Mouse (Mus musculus) lung, adult 2 months (tissue): ENCODE results near the gene Pank2. TPM values are rescaled to one million over a fixed set of nuclear protein-coding genes. Genes with fewer than 3 reads are reported as not detected.

Source experiments
- DNase-seq: peaks from one replicate; pipeline ENCODE4 v3.0.0; 2022
- H3K4me1 ChIP-seq: fragments of 200-500 bp; 2 replicates; pipeline ENCODE4 v1.6.1; 2011; ENCODE audit warnings: low read length; ENCODE audit not compliant: control insufficient read depth, insufficient read depth
- H3K4me3 ChIP-seq: fragments of 200-500 bp; replicated peaks from 2 replicates; pipeline ENCODE3; 2011; ENCODE audit warnings: low read depth, mild to moderate bottlenecking, control low read depth, low read length; ENCODE audit errors: extremely low read depth
- CTCF ChIP-seq: fragments of 200-500 bp; IDR thresholded peaks from 2 replicates; pipeline ENCODE4 v1.5.1; 2011; ENCODE audit warnings: mild to moderate bottlenecking, low read length, control low read depth; ENCODE audit not compliant: insufficient read depth
- POLR2A ChIP-seq: fragments of 200-500 bp; IDR thresholded peaks from 2 replicates; pipeline ENCODE4 v1.6.1; 2011; ENCODE audit warnings: low read depth, mild to moderate bottlenecking, control low read depth, low read length, borderline replicate concordance; ENCODE audit errors: extremely low read depth
- WGBS: fragments of 180-500 bp; shearing (Covaris S2); methylation state at CpG from one replicate; pipeline ENCODE4 v1.1.7; 2018; 5-methylcytosine and 5-hydroxymethylcytosine counted together
- polyA plus RNA-seq: library from polyadenylated mRNA; depleted of rRNA; stranded (reverse); fragments of >200 nt; gene quantifications from 2 replicates; pipeline ENCODE4 v1.2.3, GENCODE M21; 2012

The Pank2 gene
- polyA plus RNA-seq, 1 experiment = 16.1 TPM

DNA sequence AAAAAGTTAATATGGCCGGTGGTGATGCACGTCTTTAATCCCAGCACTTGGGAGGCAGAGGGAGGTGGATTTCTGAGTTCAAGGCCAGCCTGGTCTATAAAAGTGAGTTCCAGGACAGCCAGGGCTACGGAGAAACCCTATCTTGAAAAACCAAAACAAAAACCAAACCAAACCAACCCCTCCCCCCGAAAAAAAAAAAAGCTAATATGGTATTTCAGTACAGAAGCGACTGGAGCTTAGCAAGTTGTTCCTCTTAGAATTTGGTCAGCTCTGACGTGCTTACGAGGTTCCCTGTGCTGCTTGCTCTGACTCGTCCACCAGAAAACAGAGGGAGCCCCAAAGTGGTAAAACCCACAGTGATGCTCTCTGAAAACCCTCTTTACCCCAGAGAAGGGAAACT, 3.6 kb upstream of the Pank2 start:
- DNase-seq = no peak
- 81% methylated on average over 8 of the region's 8 CpGs for WGBS
- no peak overlapping the region for H3K4me3 ChIP-seq
- TF ChIP-seq CTCF (no peak), POLR2A (no peak)
- peaks cover 1% of the 10 kb centered on the region; the same call in 1 of the 2 replicates for H3K4me1 ChIP-seq

DNA sequence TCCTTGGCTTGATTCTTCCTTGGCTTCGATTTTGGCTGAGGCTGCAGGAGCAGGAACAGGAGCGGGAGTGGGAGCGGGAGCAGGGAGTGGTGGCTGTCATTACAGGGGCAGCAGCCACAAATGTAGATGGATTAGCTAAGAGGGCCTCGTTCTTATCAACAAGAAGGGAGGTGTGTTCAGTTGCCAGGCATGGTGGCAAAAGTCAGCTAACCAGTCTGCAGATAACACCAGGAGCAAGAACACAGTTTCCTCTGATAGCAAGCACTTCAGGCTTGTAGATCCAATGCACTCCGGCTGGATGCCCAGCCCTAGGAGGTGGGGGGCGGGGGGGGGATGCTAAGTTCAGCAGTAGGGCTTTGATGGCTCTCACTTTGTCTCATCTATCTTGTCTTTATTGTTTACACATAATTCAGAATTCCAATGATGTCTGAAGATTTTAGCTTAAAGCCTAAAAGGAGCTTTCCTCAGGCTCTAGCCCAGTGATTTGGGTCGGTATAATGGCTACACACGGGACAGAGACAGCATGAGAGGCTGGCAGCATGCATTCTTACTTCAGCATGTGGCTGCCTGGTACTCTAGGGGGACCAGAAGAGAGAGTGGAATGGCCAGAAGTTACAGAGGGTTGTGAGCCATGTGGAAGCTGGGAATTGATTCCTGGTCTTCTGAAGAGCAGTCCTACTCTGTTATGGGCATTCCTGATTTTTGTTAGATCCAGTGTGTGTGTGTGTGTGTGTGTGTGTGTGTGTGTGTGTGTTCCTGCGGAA, 1.6 kb upstream of the Pank2 start:
- WGBS = 55% methylated on average over 9 of the region's 9 CpGs
- no peak overlapping the region for H3K4me3 ChIP-seq
- no peak for DNase-seq
- TF ChIP-seq CTCF (no peak), POLR2A (no peak)
- H3K4me1 ChIP-seq = peaks cover 7% of the 10 kb centered on the region

DNA sequence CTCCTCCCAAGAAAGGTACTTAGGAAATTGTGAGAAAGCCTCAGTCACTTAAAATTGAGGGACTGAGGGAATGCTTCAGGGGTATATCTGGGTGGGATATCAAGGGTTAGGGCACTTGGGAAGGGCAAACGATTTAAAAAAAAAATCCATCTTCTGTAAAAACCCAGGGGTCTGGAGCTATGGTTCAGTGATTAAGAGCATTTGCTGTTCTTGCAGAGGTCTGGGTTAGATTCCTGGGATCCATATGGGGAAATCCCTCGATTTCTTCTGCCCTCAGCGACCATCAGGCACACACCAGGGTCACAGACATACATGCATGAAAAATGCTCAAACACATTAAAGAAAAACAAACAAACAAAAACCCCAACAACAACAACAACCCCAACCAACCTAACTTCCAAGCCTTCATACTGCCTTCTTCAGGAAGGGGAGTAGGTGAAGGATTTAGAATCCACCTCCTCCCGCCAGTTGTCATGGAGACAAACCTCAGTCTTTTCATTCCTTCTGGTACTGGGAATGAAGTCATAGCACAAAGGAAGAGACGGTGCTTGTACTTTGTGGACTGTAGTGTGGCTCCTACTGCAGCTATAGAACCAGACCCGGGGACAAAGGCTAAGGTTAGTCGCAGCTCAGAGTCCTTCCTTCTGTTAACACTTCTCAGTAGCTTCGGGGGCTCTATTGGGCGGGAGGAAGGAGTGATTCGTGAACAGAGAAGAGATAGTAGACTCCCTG, 648 bp upstream of the Pank2 start:
- Histone ChIP-seq H3K4me3 (peak overlapping the region; percentile 85), H3K4me1 (peaks cover 7% of the 10 kb centered on the region)
- TF ChIP-seq CTCF (no peak), POLR2A (no peak)
- 5% methylated on average over 10 of the region's 10 CpGs for WGBS
- DNase-seq = no peak

DNA sequence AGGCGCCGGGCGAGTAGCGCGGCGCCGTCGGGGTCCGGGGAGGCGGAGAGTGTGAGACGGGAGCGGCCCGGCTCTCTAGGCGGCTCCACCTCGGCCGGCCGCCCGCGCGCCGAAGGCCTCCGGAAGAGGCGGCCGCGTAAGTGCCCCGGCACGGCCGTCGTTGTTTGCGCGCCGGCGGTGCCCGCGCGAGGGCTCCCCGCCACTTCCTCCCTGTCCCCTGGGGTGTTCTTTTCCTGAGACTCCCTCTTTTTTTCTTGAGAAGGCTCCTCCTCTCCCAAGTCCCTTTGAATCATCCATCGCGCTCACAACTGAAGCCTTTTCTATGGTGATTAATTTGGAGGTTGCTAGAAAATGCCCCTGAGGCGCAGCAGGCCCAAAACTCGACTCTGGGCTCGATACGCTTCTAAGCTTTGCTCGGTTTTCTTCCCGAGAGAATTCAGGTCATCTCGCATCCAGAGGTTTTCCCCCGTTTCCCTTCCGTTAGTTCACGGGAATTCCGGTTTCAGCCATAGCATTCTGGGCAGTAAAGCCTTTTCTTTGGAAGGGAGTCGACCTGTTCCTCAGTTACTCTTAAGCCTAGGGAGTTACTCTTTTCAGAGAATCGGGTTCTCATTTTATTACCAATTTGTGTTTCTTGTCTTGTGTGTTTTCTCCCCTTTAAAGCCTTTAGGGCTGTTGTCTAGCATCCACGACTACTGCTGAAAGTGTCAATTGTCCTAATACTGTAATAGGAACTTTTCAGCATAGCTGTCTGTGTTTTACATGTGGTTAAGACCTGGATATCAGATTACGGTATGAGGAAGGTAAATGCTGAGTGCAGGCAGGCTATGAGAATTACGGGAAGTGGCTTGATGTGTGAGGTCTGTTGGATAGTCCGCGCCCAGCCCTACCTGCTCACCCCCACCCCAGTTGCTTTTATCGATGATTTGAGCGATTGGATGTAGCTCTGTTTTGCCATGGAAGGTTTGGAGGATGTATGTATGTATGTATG, 680 bp downstream of the Pank2 start:
- Histone ChIP-seq H3K4me1 (peaks cover 7% of the 10 kb centered on the region), H3K4me3 (peak overlapping the region; percentile 91)
- under 1% methylated on average over 59 of the region's 59 CpGs for WGBS
- TF ChIP-seq CTCF (no peak), POLR2A (no peak)
- peak; percentile 21 for DNase-seq

DNA sequence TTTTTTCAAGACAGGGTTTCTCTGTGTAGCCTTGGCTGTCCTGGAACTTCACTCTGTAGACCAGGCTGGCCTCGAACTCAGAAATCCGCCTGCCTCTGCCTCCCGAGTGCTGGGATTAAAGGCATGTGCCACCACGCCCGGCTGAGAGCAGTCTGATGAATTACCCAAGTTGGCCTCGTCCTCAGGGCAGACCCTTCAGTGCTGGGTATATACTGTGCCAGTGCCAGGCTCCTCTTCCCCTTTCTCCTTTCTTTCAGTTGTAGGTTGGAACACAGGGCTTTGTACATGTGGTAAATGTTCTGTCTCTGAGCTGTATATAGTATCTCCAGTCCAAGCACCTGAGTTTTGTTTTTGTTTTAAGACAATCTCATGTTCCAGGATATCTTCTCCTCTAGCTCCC, 1.7 kb downstream of the Pank2 start:
- no peak for TF ChIP-seq CTCF
- no peak for DNase-seq
- no peak overlapping the region for H3K4me3 ChIP-seq
- peaks cover 7% of the 10 kb centered on the region for H3K4me1 ChIP-seq
- WGBS = 56% methylated on average over 6 of the region's 6 CpGs

DNA sequence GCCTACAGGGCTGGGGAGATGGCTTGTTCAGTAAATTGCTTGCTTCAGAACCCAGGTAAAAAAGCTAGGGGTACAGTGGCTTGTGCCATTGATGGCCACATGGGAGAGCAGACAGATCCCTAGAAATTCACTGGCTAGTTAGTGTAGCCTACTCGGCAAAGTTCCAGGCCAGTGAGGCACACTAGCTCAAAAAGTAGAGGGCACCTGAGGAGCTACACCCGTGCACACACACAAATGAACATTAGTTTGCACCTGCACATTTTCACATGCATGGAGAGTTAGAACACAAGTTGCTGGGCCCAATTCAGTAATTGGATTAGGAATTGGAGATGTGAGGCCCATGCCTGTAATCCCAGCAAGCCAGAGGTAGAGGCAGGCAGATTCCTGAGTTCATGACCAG, 2.8 kb downstream of the Pank2 start:
- WGBS = 74% methylated on average over 2 of the region's 2 CpGs
- no peak for TF ChIP-seq POLR2A
- no peak for TF ChIP-seq CTCF
- no peak for DNase-seq

DNA sequence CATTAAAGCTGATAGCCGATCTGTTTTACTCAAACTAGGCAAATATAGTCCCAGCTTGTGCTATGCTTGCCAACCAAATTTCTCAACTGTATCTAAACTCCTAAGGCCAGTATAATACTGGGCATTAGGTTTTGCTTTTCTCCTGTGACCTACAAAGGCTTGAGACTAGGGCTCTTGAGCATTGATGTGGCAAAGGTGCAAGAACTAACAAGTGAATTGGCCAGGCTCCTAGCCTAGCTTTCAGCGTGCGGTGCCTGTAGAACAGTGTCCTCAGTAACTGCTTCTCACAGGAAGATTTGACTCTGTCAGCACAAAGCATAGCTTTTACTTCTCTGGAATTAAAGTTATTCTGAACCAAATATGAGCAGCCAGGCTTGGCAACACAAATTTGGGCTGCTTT, 13.2 kb downstream of the Pank2 start:
- TF ChIP-seq POLR2A (no peak), CTCF (no peak)
- no peak for DNase-seq
- no peaks in the 10 kb centered on the region for H3K4me1 ChIP-seq
- H3K4me3 ChIP-seq = no peak overlapping the region
- WGBS = 75% methylated on average over 3 of the region's 3 CpGs

More for the DNA sequence above, 2.8 kb downstream of the Pank2 start:
- no peak overlapping the region for H3K4me3 ChIP-seq
- peaks cover 7% of the 10 kb centered on the region for H3K4me1 ChIP-seq

DNA sequence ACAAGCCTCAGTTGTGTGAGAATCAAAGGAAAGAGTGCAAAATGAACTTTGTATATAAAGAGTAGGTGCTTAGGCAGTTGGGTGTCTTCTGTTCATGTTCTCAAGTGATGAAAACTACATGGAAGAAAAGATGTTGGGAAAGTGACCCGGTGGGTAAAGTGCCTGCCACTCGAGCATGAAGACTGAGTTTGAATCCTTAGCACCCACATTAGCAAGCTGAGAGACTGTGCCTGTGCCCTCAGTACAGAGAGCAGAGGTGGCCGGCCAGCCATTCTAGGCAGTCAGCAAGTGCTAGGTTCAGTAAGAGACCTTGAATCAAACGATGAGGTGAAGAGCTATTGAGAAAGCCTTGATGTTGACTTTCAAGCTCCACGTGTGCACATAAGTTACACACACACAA, 14.4 kb downstream of the Pank2 start:
- TF ChIP-seq CTCF (no peak), POLR2A (no peak)
- 74% methylated on average over 5 of the region's 5 CpGs for WGBS
- DNase-seq = no peak
- no peak overlapping the region for H3K4me3 ChIP-seq
- H3K4me1 ChIP-seq = no peaks in the 10 kb centered on the region

DNA sequence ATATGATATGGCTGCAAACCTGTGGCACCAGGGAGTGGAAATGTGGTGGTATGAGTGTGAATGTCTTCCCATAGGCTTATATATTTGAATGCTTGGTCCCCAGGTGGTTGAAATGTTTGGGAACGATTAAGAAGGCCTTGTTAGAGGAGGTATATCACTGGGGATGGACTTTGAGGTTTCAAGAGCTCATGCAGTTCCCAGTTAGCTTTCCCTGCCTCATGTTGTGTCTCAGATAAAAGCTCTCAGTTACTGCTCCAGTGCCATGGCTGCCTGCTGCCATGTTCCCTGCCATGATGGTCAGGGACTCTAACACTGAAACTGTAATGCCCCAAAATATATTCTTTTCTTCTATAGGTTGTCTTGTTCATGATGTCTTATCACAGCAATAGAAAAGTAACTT, 19.3 kb downstream of the Pank2 start:
- WGBS = 81% methylated on average over 1 of the region's 1 CpGs
- TF ChIP-seq CTCF (no peak), POLR2A (no peak)

More for the DNA sequence above, 19.3 kb downstream of the Pank2 start:
- DNase-seq = no peak
- no peaks in the 10 kb centered on the region for H3K4me1 ChIP-seq
- H3K4me3 ChIP-seq = no peak overlapping the region
